Mouse (Mus musculus) kidney, postnatal 25 days (tissue): ENCODE data around the gene Rnf135.
"Not testable (repeated sequence)": the region's sequence is repeated elsewhere in the genome, so short reads cannot be mapped to it uniquely, and the experiment has no call there.

ENCODE experiments used
- DNase-seq, 2 experiments: peaks; one replicate each; pipeline ENCODE4 v3.0.0; 2021; ENCODE audit warnings: mixed read lengths in 2 of 2

The Rnf135 gene

GRCm38 (mm10) chr11:80183705-80184255, at the start of gene Rnf135:
TSS of gene Rnf135 (plus strand) at chr11:80183851.
- DNase-seq, result peak; percentile 97 to 98

GRCm38 (mm10) chr11:80134744-80135143, 48.9 kb upstream of the Rnf135 start:
- DNase-seq, result no peak

GRCm38 (mm10) chr11:80135954-80136683, 47.5 kb upstream of the Rnf135 start:
- no peak for DNase-seq

GRCm38 (mm10) chr11:80136786-80137185, 46.9 kb upstream of the Rnf135 start:
- DNase-seq, result no peak

- DNase-seq, result no peak
Observed at GRCm38 (mm10) chr11:80137773-80138172, 45.9 kb upstream of the Rnf135 start.

- peak; percentile 79 to 88 for DNase-seq
Observed at GRCm38 (mm10) chr11:80141825-80142521, 41.7 kb upstream of the Rnf135 start, which contains the start of gene Tefm. TSS of gene Tefm (minus strand) at chr11:80142175.

GRCm38 (mm10) chr11:80142872-80143271, 40.8 kb upstream of the Rnf135 start:
- DNase-seq, result peak in 1 of 2 experiments; percentile 53

- DNase-seq, result peak; percentile 36 to 70
Observed at GRCm38 (mm10) chr11:80145787-80146275, 37.8 kb upstream of the Rnf135 start.

GRCm38 (mm10) chr11:80147748-80148147, 35.9 kb upstream of the Rnf135 start:
- DNase-seq, result no peak

GRCm38 (mm10) chr11:80148313-80148712, 35.3 kb upstream of the Rnf135 start:
- DNase-seq, result peak in 1 of 2 experiments; percentile 77

- not testable (repeated sequence) for DNase-seq
Observed at GRCm38 (mm10) chr11:80148974-80149373, 34.7 kb upstream of the Rnf135 start.

- peak in 1 of 2 experiments; percentile 54 for DNase-seq
Observed at GRCm38 (mm10) chr11:80149412-80150023, 34.1 kb upstream of the Rnf135 start.

GRCm38 (mm10) chr11:80150566-80150965, 33.1 kb upstream of the Rnf135 start:
- DNase-seq, result no peak

GRCm38 (mm10) chr11:80151541-80151940, 32.1 kb upstream of the Rnf135 start:
- no peak for DNase-seq

- DNase-seq, result peak; percentile 48 to 68
Observed at GRCm38 (mm10) chr11:80152376-80152775, 31.3 kb upstream of the Rnf135 start.

- DNase-seq, result peak; percentile 96 to 98
Observed at GRCm38 (mm10) chr11:80153857-80154495, 29.7 kb upstream of the Rnf135 start, which contains the start of gene Adap2. TSS of gene Adap2 (plus strand) at chr11:80154105.

- DNase-seq, result no peak
Observed at GRCm38 (mm10) chr11:80154501-80154900, 29.1 kb upstream of the Rnf135 start.

- no peak for DNase-seq
Observed at GRCm38 (mm10) chr11:80155541-80155940, 28.1 kb upstream of the Rnf135 start.

- no peak for DNase-seq
Observed at GRCm38 (mm10) chr11:80155961-80156360, 27.7 kb upstream of the Rnf135 start.

GRCm38 (mm10) chr11:80156841-80157240, 26.8 kb upstream of the Rnf135 start:
- DNase-seq, result no peak

GRCm38 (mm10) chr11:80159018-80159417, 24.6 kb upstream of the Rnf135 start:
- DNase-seq, result no peak

- DNase-seq, result no peak
Observed at GRCm38 (mm10) chr11:80161041-80161440, 22.6 kb upstream of the Rnf135 start.
